Mouse (Mus musculus) olfactory bulb, adult 2 months (tissue): ENCODE results near the gene Spon1. TPM values are rescaled to one million over a fixed set of nuclear protein-coding genes. Genes with fewer than 3 reads are reported as not detected.

Experiments
- H3K27ac ChIP-seq: fragments of 200-500 bp; 2 replicates; pipeline ENCODE4 v1.5.1; 2012; ENCODE audit warnings: low read depth, low read length; ENCODE audit not compliant: insufficient read depth
- H3K4me1 ChIP-seq: fragments of 200-500 bp; 2 replicates; pipeline ENCODE4 v1.6.1; 2012; ENCODE audit warnings: low read length; ENCODE audit not compliant: control insufficient read depth, insufficient read depth
- H3K4me3 ChIP-seq: fragments of 200-500 bp; 2 replicates; pipeline ENCODE4 v1.5.1; 2012; ENCODE audit warnings: mild to moderate bottlenecking, low read depth, low read length, moderate library complexity; ENCODE audit not compliant: insufficient read depth
- CTCF ChIP-seq: fragments of 200-500 bp; IDR thresholded peaks from 2 replicates; pipeline ENCODE4 v1.5.1; 2012; ENCODE audit warnings: low read depth, mild to moderate bottlenecking, low read length, moderate library complexity; ENCODE audit not compliant: insufficient read depth
- POLR2A ChIP-seq: fragments of 200-500 bp; IDR thresholded peaks from 2 replicates; pipeline ENCODE4 v1.6.1; 2012; ENCODE audit warnings: mild to moderate bottlenecking, low read depth, low read length, moderate library complexity; ENCODE audit not compliant: insufficient read depth
- WGBS: fragments of 180-500 bp; shearing (Covaris S2); methylation state at CpG from one replicate; pipeline ENCODE4 v1.1.7; 2018; 5-methylcytosine and 5-hydroxymethylcytosine counted together
- polyA plus RNA-seq: library from polyadenylated mRNA; stranded (reverse); fragments of >200 nt; gene quantifications from 2 replicates; pipeline ENCODE4 v1.2.4, GENCODE M21; 2012; ENCODE audit warnings: low replicate concordance; ENCODE audit not compliant: missing spikeins, insufficient read depth, insufficient read length

Spon1 gene
- polyA plus RNA-seq, 1 experiment, result not detected

DNA sequence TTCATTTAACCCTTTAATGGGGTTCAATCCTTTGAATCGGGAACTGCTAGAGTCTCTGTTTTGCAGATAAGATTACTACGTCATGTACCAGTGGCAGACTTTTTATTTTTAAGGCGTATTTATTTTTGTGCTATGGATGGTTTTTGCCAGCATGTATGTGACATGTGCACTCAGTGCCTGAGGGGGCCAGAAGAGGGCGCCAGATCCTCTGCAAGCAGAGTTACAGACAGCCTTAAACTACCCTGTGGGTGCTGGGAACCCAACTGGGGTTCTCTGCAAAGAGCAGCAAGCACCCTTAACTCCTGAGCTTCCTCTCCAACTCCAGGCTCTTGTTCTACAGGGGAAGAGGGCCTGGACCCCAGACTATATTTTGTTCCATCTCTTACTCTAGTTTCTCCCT is 23.2 kb upstream of the Spon1 start:
- H3K4me1 ChIP-seq, result no peaks in the 10 kb centered on the region
- WGBS, result 89% methylated on average over 4 of the region's 4 CpGs
- no peak for TF ChIP-seq CTCF
- TF ChIP-seq POLR2A, result no peak
- H3K27ac ChIP-seq, result no peak overlapping the region
- no peak overlapping the region for H3K4me3 ChIP-seq

DNA sequence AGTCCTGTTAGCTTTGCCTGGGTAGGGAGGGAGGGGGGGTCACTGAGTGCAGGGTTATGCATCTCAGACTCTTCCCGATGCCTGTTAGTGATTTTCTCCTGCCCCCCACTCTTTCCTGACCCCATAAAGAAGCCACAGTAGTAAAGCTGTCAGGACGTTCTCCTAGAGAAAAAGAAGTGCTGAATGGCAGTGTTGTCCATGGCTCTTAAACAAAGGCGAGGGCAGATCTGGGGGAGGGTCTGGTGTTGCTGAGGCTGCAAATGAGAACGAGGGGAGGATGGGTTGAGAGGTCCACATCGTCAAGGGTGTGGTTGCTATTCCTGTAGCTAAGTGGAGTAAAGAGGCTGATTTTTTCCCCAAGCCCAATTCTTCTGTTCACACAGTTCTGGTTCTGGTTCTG is 21.8 kb upstream of the Spon1 start:
- 61% methylated on average over 5 of the region's 5 CpGs for WGBS
- H3K4me3 ChIP-seq, result no peak overlapping the region
- TF ChIP-seq CTCF (no peak), POLR2A (no peak)
- no peaks in the 10 kb centered on the region for H3K4me1 ChIP-seq
- no peak overlapping the region for H3K27ac ChIP-seq

DNA sequence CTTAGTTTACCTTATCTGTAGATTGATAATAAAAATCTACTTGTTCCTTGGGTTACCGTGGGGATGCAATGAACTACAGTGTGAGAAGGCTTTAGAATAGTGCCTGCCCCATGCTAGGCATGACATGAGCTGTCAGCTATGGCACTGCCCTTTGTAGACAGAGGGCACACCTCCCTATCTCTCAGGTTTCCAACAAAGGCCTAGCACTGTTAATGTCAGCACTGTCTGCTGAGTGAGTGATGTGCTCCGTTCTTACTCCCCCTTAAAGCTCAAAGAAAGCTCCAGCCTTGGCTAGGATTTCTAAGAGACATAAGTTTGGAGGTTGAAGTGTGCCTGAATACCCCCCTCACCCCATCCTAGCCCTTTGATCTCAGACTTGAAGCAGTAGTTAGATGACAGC is 9.2 kb upstream of the Spon1 start:
- no peak overlapping the region for H3K27ac ChIP-seq
- WGBS, result 96% methylated on average over 2 of the region's 2 CpGs
- no peak overlapping the region for H3K4me3 ChIP-seq
- TF ChIP-seq CTCF, result no peak
- no peak for TF ChIP-seq POLR2A
- H3K4me1 ChIP-seq, result no peaks in the 10 kb centered on the region

DNA sequence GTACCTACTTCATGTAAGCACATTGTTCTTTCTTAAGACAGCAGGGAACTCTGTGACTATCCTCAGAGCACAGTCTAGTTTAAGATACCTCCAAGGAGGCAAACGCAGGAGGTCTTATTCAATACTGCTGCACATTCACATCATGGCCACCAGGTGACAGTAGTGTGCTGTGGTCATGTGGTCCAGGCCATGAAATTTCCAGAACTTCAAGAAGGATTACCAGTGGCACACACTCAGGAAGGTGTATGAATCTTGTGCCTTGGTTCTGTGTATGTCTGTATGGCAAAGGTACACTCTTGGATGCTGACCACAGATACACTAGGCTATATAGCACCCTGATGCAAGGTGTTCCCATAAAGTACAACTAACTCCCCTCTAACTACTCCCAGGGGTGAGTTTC is 6.6 kb upstream of the Spon1 start:
- Histone ChIP-seq H3K4me3 (no peak overlapping the region), H3K27ac (no peak overlapping the region), H3K4me1 (no peaks in the 10 kb centered on the region)
- 9% methylated on average over 1 of the region's 1 CpGs for WGBS
- TF ChIP-seq CTCF, result no peak
- no peak for TF ChIP-seq POLR2A

DNA sequence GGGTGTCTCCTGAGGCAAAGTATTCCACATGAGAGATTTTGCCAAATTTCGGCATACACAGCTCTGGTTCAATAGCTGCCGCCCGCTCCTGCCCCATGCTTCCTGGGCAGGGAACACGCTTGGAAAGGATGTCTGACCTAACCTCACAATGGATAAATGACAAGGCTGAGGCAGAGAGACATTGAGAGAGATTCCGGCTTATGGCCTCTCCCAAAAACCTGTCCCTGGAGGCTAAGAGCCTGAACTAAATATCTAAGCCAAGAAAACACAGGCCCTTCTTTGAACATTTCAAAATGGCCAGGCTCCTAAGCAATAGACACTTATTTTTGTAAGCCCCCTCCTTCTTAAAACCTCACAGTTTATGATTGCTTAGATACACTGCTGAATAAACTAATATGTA is 665 bp upstream of the Spon1 start:
- H3K4me3 ChIP-seq, result no peak overlapping the region
- 93% methylated on average over 5 of the region's 5 CpGs for WGBS
- no peak overlapping the region for H3K27ac ChIP-seq

DNA sequence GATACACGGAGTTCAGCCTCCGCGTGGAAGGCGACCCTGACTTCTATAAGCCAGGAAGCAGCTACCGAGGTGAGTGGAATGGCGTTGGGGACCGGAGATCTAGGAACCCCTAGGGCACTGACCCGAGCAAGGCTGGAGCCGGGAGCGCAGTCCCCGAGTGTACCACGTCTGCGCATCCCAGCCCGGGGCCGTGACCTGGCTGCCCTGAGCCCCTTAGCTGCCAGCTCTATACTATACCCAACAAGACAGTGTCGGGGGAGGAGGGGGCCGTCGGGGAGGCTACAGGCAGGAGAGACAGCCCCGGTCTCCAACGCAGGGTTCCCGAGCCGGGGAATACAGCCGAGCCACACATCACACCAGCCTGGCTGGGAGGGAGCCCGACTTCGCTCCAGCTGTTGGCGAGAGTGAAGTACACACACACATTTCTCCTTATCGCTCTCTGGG is 722 bp downstream of the Spon1 start:
- H3K27ac ChIP-seq, result peak overlapping the region; percentile 10; the same call in 1 of the 2 replicates
- WGBS, result 5% methylated on average over 27 of the region's 27 CpGs
- TF ChIP-seq CTCF (no peak), POLR2A (no peak)

More for the DNA sequence above, 665 bp upstream of the Spon1 start:
- no peak for TF ChIP-seq CTCF
- H3K4me1 ChIP-seq, result peaks cover 10% of the 10 kb centered on the region

DNA sequence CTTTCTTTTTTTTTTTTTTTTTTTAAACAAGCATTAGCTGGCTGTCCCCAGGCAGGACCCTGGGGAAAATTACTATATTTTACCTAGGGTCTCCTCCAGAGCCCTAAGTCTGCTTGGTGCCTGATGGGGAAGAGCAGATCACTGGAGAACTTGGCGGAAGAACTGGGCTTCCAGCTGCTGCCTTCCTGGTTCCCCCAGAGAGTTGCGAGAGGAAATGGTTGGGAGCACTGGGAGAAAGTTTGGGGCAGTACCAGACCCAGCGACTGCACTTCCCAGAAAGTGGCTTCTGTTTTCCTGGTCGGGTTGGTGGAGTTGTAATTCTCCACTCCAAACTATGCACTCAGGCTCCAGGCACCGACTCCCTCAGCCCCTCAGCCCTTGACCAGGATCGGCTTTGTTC is 1.7 kb downstream of the Spon1 start:
- TF ChIP-seq POLR2A, result no peak
- peak overlapping the region; percentile 33 for H3K4me3 ChIP-seq

More for the DNA sequence above, 722 bp downstream of the Spon1 start:
- H3K4me3 ChIP-seq, result peak overlapping the region; percentile 58
- peaks cover 10% of the 10 kb centered on the region for H3K4me1 ChIP-seq

DNA sequence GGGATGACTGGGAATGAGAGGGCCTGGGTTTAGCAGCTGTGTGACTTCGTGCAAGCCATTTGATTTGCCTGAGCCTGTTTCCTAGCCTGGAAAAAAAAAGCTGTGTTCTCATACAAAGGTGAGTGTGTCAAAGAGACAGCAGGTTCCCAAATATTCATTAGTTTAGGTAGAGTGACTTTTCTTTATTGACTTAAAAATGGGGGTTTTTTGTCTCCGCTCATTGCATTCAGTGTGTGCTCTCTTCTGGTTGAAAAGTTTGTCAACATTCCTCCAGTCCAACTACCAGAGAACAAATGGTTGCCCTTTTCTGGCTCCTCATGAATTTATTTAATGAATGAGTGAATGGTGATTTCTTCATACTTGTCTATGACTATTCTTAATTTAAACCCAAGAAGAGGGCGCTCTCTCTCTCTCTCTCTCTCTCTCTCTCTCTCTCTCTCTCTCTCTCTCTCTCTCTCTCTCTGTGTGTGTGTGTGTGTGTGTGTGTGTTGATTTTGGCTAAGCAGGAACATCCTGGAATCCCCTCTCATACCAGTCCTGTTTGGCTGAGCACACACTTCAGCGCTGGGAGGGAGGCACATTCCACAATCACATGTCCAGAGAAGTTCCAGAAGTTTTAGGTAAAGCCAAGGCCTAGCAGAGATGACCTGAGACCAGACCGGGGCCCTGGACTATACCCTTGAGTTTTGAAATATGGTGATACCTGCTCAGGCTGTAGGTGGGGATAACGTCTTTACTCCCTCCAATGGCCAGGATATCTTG is 2.6 kb downstream of the Spon1 start:
- WGBS, result 74% methylated on average over 6 of the region's 6 CpGs
- H3K4me3 ChIP-seq, result peak overlapping the region; percentile 33
- H3K4me1 ChIP-seq, result peaks cover 10% of the 10 kb centered on the region
- no peak overlapping the region for H3K27ac ChIP-seq
- TF ChIP-seq POLR2A (no peak), CTCF (no peak)

More for the DNA sequence above, 1.7 kb downstream of the Spon1 start:
- Histone ChIP-seq H3K4me1 (peaks cover 10% of the 10 kb centered on the region), H3K27ac (no peak overlapping the region)
- WGBS, result 43% methylated on average over 6 of the region's 6 CpGs

DNA sequence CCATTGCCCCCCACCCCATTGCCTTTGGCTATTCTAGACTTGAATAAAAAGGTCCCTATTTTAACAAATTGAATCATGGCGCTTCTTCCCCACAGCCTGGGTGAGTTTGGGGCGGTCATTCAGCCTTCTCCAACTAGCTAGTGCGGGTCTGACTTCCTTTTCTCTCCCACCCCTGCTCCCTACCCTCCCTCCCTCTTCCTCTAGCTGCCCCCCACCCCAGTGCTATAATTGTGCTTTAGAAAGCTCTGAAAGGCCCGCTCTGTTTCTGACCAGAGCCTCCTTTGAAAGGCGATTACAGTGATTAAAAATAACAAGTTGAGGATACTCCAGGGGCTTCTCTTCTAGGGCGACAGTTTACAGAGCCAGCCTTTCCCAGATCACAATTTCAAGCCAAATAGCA is 3.5 kb downstream of the Spon1 start:
- H3K27ac ChIP-seq, result no peak overlapping the region
- 50% methylated on average over 6 of the region's 6 CpGs for WGBS

More for the DNA sequence above, 3.5 kb downstream of the Spon1 start:
- no peak overlapping the region for H3K4me3 ChIP-seq
- TF ChIP-seq CTCF, result no peak
- TF ChIP-seq POLR2A, result no peak
- peaks cover 10% of the 10 kb centered on the region for H3K4me1 ChIP-seq
